Mouse (Mus musculus) cerebellum, postnatal 14 days (tissue): ENCODE measurements around the gene Flywch2.

ENCODE experiments used
- DNase-seq, 2 experiments: peaks; one replicate each; pipeline ENCODE4 v3.0.0; 2021; ENCODE audit warnings: mixed read lengths in 2 of 2

Gene Flywch2

DNA sequence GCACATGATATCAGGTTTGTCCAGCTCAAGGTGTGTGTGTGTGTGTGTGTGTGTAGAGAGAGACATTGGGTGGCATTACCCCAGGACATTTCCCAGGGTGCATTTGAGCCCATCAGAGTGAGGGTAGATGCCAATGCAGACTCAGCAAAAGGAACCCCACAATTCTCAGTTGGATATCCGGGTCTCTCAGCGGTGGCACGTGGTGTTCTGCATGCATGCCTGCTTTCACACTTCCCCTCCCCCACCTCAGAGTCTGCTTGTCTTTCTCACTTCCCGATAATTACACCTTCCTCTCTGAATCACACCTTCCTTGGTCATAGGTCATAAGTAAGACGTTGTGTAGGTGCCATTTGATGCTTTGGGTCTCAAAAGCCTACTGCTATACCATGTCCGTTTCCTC is 37.9 kb downstream of the Flywch2 start:
- no peak for DNase-seq

DNA sequence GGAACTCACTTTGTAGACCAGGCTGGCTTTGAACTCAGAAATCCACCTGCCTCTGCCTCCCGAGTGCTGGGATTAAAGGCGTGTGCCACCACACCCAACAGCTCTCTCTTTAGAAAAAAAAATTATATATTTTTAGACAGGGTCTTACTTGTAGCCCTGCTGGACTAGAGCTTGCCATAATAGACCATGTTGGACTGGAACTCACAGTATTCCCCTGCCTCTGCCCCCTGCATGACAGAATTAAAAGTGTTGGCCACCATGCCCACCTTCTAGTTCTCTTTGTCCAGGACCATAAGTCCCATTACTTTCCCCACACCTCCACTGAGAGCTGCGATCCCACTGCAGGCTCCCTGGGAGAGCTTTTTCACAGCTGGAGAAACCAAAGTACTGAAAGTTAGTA is 38.4 kb downstream of the Flywch2 start:
- DNase-seq: no peak

DNA sequence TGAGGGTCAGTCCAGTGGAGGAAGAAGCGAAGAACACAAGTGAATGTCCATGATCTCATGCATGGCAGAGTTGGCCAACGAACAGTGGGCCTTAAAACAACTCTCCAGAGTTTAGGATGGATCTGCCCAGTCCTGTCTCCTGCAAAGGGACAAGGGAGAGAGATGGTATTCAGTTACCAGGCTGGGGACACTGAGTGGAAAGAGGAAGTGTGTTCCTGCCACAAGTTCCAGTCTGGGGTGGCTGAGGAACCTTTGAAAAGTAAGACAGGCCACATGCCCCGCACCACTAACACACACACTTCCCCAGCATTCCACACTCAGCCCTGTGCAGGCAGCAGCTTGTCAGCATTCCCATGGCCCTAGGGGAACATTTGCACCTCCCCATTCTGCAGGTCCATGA is 39.1 kb downstream of the Flywch2 start:
- DNase-seq: no peak

DNA sequence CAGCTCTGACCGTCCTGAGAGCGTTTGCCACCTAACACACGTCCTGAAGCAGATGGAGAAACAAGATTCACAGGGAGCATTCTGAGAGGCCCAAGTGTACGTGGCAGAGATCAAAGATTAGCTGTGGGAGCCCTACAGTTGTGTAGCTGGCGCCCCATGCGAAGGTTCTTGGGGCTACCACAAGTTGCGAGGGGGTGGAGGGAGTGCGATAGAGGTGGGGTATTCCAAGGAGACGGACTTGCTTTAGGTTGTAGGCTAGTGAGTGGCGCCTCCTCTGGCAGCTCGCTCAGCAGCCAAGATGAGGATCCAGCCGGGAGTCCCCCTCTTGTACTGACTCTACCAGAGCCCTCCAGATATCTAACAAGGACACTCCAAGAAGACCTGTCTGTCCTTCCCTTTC is 39.6 kb downstream of the Flywch2 start:
- no peak for DNase-seq

DNA sequence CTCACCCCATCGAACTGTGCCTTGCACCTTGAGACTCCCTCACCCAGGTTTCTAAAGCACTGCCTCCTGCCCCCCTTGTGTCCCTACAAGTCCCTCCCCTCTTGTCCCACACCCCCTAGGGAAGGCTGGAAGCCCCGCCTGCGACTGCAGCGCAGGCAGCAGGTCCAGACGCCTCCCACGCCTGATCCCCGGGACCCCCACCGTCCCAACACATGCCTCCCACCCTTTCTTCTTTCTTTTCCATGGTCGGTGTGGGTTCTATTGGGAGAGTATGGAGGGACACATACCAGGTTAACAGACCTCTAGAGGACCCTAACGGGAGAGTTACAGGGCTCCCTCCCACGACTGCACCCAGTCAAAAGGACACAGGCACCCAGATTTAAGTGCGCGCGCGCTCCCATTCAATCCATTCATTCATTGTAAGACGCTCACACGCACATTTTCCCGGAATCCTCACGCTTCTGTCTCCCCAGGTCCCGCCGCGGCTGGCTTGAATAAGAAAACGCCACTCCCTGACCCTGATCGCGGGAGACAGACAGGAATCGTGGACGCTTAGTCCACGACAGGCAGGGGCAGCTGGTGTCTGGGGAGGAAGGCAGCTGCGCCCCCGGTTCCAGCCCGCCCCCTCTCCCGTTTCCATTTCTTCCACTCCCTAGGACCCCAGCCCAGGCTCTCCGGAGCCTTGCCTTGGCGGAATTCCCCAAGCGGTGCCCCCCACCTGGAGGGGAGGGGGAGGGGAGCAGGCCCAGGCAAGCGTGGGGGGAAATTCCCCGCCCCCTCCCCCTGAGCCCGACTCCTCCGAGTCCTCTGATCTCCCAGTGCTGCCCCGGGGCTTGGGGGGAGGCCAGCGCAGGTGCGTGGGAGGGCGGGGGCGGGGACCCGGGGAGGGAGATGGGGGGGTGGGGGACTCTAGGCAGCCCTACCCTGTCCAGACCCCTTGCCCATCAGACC is 40.3 kb downstream of the Flywch2 start, which contains the start of gene Kremen2:
Gene Kremen2 (minus strand): TSS at position 533 of the 951 bp plus-strand sequence.
- peak in 1 of 2 experiments; percentile 32 for DNase-seq

DNA sequence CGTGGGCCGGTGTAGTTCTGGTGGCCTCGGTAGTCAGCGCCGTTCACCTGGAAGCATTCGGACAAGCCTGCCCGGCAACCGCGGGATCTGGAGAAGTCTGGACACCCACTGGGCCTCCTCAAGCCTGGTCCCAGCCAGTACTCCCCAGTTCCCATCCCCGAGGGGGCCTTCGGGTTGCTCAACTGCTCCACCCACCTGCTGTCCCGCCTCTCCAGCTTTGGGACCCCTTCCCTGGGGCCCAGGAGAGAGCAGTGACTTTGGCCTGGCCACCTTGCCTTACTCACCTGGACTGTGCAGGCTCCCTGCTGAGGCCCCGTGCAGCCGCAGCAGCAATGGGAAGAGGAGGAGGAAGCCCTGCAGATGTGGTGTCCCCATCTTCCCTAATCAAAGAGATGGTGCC is 41.2 kb downstream of the Flywch2 start:
- DNase-seq: no peak

DNA sequence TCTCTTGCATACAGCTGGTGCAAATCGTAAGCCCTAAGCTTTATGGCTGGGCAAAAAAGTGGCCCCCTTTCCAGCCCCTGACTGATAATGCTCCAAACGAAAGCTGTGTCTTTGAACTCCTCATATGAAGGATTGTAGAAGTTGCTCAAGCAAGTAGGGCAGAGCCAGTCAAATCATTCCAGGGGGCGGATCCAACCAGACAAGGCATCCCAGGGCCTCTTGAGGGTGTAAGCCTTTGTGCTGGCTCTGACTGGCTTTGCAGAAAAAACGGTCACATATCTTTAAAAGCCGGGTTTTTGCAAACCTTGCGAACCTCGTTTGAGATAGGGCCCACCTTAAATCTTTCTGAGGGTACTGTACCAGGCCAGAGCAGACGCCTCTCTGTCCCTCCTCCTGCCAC is 41.8 kb downstream of the Flywch2 start:
- no peak for DNase-seq

DNA sequence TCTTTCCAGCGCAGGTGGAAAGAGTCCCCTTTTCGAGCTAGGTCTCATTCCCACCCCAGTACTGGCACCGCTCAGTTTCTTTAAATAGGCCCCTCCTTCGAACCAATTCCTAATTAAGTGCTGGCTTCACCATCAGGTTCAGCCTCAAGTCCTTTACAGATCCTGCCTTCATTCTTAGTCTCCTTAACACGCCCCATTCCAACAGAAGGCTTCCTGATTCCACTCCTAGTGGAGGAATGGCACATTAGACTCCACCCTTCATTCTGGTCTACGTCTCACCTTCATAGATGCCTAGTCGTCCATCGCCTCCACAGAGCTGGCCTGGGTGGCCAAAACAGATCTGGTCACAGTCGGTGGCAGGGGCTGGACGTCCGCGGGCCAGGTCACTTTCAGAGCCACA is 42.9 kb downstream of the Flywch2 start:
- DNase-seq: no peak

DNA sequence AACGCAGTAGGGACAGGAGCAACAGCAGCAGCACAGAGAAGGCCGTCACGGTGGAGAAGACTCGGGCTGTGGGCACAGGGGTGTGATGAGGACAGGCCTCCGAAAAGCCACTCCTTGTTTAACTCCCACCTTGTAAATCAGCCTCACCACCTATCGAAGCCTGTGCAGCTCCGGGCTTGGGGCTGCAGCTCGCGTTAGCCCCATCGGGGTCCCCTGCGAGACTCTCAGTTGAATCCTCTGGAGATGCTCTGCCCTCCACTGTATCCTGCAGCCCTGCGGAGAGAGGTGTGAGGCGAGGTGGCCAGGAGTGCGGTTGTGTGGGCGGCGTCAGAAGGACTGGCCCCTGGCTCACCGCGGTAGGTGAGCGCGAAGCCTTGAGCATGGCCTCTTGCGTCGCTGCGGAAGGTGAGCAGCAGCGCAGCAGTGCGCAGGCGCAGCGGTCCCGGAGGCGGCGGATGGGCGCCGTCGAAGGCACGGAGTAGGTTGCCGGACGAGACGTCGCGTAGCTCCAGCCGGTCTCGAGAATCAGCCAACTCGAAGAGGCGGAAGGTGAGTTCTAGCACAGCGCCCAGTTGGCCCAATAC is 43.6 kb downstream of the Flywch2 start:
- DNase-seq: peak; percentile 41 to 55

DNA sequence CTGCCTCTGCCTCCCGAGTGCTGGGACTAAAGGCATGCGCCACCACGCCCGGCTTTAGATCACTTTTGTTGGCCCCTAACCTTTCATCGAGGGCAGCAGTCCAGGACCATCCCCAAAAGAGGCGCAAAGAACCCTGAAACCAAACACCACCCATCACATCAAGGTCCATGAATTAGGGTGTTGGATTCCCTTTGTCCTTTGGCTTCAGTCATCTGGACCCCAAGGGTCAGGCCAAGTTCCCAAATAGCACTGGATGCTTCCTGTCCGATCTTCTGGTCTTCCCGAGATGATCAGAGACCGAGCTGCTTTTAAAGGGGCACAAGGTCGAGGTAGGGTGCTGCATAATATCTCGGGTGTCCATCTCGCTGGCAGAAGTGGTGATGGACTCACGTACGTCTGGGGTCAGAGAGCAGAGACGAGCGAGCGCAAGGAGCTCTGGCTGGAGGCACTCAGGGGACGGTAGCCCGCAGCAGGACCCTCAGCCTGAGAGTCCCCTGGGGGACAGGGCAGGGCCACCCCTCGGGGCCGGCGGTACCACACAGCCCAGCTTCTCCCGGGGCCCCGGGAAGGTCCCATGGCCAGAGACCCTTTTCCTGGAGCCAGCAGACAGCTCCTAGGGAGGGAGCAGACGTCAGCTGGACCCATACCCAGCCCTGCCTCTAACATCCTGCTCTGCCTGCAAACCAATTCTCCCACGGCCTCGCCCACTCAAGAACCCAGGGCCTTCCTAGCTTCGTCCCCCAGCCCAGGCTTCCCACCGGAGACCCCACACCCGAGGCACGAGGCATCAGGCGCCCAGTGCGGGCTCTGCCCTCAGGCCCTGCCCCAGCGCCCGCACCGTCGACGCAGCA is 44.3 kb downstream of the Flywch2 start:
- DNase-seq: no peak

DNA sequence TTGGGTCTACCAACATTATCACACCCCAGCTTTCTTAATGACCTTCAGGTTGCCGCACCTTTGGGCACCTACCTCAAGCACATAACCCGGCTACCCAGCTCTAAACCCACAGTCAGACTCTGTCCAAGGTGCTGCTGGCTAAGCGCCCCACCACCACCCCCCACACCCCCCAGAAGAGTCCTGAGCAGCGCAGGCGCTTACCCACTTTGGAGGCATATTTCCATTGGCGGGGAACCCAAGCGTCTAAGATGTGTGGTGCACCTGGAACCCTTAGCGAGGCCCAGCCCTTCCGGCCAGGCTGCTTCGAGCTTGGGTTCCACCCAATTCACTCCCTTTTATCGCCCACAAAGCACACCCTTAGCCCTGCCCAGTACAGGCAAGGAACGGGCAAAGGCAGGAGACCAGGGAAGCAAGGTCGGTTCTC is 45.3 kb downstream of the Flywch2 start, which contains the start of gene Paqr4:
Gene Paqr4 (minus strand): TSS at position 270 of the 424 bp plus-strand sequence.
- peak in 1 of 2 experiments; percentile 62 for DNase-seq

DNA sequence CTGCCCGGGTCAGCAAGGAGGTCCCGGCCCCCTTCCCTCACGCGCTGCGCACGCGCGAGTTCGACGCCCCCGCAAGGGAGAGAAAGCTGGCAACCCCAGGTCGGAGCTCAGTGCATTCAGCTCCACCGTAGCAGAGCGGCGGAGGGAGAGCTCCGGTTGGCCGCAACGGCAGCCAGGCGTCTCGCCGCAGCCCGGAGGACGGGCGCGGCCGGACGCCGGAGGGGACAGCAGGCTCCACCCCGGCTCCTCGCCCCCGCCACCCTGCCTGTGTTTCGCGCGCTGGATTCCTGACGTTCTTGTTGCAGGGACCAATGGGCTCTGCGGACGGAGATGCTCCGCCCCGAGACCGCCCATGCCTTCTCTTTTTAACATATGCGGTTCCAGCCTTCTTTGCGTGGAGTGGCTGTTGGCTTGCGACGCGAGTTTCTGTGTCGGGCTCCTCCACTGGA is 45.7 kb downstream of the Flywch2 start:
- peak; percentile 92 to 93 for DNase-seq

DNA sequence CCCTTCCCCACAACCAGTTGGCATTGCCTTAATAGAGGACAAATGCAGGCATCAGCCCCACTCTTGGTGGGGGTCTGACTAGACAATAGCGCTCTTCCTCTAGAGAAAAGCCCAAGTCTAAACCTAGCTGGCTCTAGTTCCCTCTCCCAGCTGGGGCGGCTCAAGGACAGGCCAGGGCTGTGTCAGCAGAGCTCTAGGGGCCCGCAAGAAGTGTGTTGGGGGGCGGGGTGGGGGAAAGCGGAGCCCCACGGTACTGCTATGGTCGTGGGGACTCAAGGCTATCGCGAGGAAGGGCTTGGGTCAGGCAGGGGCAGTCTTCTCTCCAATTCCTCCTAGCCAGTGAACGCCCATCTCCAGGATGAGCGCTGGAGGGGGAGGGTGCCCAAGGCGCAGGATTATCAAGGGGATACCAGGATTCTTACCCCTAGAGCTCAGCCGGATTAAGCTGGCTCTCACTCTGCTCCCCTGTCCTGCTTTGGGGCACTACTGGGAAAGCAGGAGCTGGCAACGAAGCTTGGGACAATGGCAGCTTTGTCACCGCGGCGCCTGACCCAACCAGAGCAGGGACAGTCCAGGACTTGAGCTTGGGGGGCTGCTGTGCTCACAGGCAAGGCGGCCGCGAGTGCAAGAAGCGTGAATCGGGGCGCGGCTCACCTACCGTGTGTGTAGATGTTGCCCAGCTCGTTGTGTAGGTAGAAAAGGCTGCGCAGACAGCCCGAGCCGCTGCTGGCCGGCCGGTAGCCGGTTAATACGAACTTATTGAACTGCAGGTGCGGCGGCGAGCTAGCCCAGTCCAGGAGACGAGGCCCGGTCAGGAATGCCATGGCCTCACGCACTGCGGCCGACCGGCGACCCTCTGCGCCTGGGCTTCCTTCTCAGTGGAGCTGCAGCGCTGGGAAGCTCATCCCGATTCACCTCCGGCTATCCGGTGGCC is 46.4 kb downstream of the Flywch2 start:
- peak; percentile 40 to 50 for DNase-seq

DNA sequence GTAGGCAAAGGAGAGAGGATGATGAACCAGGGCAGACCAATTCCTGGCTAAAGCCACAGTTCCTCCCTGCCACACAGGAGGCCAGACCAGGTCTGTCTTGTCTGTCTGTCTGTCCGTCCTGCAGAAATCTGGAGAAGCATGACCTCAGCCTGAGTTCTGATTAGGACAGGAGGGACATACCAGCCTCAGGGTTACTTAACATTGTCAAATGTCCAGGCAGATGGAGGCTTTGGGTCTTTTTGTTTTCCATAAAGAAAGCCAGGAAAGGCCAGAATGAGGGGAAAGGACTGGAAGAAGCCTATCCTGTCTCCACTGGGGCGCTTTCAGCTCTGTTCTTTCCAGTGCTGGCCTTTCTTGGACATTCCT is 47.1 kb downstream of the Flywch2 start:
- no peak for DNase-seq

DNA sequence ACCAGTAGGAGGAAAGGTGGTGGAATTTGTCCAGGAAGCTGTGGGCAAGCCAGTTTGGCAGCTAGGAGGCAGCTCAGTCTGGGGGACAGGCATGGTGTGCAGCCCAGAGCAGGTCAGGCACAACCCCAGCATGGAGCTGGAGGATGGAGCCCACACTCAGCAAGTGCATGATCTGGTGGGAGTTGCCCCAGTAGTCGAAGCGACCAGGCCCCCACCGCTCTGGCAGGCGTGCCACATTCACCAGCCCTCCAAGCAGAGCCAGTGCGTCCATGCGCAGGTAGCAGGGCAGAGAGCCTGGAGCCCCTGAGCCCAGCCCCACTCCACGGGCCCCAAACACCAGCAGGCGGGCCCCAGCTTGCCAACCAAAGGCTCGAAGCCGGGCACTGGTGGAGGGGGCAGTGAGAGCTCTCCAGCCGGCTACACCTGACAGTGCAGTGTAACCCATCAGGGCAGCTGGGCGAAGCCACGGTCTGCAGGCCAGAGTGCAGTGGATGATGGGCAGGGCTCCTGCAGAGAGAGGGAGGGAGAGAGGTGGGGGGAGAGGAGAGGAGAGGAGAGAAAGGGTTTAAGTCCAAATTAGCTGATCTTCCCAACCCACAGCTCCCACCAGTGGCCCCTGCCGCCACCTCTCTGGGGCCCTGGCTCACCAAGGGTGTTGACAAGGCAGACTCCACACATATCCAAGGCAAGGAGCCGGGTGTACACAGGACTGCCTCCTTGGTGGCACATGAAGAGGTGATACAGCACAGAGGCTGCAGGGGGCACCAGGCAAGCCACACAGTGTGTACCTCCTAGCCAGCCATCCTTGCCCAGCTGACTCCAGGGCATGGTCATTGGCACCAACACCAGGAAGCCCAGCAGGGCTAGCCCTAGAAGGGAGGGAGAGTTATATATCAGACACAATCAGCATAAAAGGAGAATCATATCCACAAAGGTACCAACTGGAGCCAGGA is 48.1 kb downstream of the Flywch2 start:
- DNase-seq: peak in 1 of 2 experiments; percentile 36

DNA sequence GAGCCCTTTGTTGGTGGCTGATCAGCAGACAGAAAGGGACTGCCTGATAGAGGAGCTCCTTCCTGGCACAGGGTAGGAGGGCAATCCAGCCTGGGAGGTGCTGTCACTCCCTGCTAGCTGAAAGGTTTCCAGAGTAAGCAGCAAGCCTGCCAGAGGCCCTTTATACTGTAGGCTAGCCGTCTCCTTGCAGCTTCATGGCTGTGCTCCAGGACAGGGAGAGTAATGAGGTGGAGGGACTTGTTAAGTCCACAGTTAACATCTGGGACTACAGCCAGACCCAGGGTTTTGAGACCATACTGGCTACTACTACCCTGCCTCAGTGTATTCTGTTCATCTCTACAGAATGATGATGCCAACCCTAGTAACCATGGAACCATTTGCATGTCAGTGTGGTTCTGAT is 51.5 kb downstream of the Flywch2 start:
- no peak for DNase-seq

DNA sequence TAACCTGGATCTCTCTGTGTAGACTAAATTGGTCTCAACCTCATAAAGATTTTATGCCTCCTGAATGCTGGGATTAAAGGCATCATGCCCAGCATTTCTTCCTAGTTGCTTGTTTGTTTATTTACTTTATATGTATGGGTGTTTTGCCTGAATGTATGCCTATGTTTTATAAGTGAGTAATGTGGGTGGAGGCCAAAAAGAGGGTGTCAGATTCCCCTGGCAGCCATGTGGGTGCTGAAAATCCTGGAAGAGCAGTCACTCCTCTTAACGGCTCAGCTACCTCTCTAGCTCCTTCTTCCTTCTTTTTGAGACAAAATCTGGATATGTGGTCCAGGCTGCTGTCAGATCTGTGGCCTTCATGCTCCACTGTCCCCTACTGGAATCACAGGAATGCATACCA is 55.4 kb downstream of the Flywch2 start:
- DNase-seq: no peak
